Mouse (Mus musculus) thymus, postnatal 14 days (tissue): ENCODE results near the gene Nucks1.
A peak's percentile ranks its signal among the peaks of the same experiment; 100 is the strongest.

Experiments
- DNase-seq: peaks from one replicate; pipeline ENCODE4 v3.0.0; 2021

Nucks1 gene

DNA sequence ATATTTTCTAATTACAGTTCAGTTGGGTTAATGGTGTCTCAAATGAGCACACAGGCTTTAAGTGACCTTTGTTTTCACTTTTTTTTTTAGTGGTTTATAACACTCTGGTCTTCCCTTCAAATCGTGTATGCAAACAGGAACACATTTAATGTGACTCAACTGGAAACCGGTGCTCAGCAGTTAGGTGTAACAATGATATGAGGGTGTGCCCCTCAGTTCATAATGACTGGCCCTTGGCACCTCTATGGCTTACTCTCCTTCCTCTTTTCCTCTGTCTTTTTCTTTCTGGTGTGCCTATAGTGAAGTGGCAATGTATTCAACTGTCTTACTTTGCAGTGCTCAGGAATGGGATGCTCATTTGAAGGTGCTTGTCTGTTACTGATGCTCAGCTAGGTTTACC is 23.1 kb downstream of the Nucks1 start:
- no peak for DNase-seq

DNA sequence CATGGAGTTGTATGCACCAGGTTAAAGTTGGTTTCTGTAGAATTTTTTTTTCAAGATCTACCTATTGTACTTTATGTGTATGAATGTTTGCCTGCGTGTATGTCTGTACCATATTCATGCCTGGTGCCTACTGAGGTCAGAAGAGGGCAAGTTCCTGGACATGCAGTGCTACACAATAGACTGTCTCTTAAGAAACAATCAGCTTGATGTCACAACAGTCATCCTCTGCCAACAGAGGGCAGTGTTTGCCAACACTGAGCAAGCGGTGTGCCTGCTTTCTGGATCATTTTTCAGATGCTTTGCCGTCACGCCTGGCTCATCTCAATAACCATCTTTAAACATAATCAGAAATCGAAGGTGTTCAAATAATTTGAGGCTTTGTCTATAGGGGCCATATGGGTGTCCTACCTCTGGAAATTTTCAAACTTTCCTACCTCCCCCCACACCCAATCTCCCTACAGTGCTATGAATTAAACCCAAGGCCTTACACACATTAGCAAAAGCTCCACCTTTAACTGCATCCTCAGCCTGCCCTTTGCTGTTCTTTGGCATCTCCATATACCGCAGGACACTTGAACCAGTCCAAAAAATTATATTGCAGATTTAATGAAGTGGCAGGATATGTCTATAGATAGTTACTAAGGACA is 27.4 kb downstream of the Nucks1 start:
- peak; percentile 71 for DNase-seq

GRCm38 (mm10) chr1:131938811-131939210 is 28.5 kb downstream of the Nucks1 start:
- no peak for DNase-seq

- DNase-seq = no peak
Measured at GRCm38 (mm10) chr1:131940711-131941244, 30.4 kb downstream of the Nucks1 start.

- no peak for DNase-seq
Measured at GRCm38 (mm10) chr1:131941501-131941900, 31.2 kb downstream of the Nucks1 start.

- DNase-seq = no peak
Measured at GRCm38 (mm10) chr1:131942621-131943590, 32.6 kb downstream of the Nucks1 start.

DNA sequence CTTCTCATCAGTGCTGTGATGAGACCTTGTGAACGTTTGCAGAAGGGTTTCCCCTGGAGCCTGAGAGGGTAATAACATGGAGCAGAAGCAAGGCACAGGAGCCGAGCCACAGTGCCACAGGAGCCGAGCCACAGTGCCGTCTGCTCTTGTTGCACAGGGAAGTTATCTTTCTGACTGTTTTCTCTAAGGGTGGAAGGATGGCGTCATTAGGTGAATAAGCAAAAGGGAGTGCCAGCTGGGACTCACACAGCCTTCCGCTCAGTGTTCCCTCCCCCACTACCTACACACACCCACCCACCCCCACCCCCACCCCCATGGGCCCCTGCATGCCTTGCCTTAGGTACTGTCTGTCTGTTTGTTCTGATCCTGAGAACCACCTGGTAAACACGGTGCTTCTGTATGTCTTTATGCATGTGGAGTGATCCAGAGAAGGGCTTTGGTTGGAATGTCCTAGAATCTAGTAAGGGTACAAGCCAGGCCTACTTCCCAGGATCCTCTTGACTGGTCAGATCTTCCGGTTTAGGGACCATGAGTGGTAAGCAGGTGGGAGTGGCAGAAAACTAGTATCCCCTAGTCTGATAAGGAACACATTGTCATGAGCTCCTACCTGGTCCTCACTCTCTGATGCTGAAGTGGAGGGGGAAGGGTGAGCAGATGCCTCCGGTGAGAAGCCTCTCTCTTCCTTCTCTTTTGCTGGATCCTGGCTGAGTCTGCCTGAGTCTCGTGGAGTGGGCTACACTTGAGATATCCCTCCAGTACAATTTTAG is 35.5 kb downstream of the Nucks1 start:
- DNase-seq = no peak

- DNase-seq = no peak
Measured at GRCm38 (mm10) chr1:131946462-131947215, 36.3 kb downstream of the Nucks1 start.

GRCm38 (mm10) chr1:131947997-131948525 is 37.7 kb downstream of the Nucks1 start:
- no peak for DNase-seq

DNA sequence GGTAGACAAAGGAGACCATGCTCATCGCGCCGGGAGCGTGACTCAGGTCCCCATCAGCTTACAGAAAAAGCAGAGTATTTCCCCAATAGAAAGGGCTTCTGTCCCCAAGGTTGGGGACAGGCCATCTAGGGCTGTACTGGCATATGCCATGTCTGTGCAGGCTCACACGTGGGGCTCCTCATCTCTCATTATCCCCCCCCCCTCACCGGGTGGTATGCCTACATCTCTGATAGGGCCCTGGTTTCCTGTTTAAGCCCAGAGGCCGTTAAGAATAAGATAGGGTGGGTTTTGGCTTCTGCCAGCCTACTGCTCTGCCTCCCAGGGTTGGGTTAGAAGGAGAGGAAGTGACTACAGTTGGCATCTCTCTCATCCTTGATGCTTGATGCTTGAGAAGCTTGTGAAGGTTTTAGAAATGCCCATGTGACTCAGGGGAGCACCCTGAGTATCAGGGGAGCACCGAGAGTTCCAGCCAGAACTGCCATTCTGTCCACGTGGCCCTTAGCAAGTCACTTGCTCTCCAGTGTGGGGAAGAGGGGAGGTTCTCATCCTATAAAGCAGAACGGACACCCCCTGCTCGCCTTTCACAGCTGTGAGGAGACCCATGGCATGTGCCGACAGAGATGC is 44.0 kb downstream of the Nucks1 start:
- peak; percentile 43 for DNase-seq

DNA sequence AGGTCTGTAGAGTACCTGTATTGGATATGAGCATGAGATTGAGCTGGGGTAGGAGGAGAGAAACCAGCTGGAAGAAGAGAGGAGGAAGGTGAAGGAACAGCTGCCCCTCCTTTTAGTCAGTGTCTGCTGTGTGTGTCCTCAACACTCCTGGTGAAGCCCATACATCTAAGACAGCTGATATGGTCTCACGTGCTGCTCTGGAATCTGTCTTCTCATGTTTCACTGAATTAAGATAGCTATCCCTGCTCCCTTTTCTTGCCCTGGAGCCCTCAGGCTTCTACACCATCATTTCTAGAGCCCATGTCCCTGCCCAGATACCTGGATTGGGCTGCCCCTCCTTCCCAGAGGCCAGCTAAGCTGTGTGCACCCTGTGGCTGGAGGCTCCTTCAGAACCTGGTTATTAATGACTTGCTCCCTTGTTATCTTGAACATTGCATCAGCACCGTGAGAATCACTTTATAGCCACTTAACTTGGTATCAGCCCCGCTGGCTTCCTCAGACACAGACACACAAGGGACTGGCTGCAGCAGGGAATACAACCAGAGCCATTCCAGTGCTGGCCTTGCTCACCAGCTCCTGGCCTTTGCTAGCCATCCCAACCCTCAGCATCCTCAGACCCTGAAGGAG is 44.9 kb downstream of the Nucks1 start:
- no peak for DNase-seq

DNA sequence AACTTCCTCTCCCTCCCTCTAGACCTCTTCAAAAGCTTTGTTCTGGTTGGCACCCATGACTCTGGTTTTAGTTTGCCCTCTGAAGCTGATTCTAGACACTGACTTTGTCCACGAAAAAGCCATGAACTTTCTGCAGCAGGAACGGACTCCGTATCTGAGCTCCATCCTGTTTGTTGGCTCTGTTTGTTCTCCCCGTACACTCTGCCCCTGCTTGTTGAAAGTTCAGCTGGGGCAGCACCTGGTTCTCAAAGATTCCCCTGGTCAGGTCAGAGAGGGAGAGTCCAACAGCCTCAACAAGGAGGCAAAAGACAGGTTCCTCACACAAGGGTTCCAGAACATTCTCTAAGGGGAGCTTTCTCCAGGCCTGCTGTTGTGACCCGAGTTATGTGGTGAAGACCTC is 47.1 kb downstream of the Nucks1 start:
- DNase-seq = no peak

GRCm38 (mm10) chr1:131961004-131961403 is 50.7 kb downstream of the Nucks1 start:
- no peak for DNase-seq

DNA sequence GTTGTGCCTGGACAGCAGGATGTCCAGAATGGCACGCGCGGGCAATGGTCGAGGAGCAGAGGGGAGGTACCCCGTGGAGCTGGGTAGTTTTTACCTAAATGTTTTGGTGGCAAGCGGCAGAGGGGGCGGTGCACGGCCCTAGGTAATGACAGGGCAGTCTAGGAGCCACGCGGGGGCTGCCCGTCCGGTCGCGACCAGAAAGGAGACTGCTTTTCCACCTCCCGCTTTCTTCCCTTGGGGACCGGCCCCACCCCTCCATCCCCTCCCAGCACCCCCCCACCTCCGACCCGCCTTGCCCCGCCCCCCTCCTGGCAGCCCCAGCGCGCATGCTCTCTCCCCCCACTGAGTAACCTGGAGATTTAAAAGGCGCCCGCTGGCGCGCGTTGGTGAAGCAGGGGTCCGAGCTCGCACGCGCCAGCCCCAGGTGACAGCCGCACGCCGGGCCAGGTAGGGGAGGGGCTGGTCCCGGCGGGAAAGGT is 52.3 kb downstream of the Nucks1 start, which contains the start of gene Slc45a3:
Slc45a3 (plus strand) TSS at position 362 of the 479 bp plus-strand sequence.
- DNase-seq = peak; percentile 43

DNA sequence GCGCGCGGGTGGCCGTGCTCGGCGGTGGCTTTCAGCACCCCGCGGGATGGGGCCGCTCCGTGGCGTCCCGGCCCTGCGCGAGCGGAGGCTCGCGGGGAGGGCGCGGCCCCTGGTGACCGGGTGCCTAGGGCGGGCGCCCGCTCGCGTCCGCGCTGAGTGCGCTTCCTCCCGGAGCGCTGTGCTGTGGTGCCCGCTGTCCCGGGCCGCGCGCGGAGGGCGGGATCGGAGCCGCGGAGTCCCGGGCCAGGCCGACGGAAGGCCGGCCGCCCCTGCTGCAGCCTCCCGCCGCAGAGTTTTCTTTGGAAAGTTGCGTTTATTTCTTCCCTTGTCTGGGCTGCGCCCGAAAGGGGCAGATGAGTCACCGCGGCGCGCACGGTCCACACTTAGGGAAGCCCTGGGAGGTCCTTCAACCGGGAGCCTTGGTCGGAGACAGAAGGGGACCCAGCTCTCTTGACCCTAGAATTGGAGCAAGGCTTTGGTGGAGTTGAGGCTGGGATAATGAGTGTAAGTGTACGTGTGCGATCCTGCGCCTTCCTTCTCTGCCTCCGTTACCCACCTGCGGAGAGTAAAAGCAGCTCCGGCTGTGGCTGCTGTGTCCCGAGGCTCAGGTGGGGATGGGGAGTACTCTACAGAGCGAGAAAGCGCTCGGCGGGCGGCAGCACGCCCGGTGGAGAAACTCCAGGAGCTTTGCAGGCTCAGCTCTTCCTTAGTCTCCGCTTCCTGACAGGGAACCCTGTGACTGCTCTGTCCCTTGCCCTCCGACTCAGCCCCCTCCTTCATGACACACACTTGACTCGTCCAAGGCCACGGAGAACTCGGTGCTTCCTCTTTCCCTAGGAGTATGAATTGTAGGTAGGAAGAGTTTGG is 53.0 kb downstream of the Nucks1 start:
- DNase-seq = peak; percentile 50

DNA sequence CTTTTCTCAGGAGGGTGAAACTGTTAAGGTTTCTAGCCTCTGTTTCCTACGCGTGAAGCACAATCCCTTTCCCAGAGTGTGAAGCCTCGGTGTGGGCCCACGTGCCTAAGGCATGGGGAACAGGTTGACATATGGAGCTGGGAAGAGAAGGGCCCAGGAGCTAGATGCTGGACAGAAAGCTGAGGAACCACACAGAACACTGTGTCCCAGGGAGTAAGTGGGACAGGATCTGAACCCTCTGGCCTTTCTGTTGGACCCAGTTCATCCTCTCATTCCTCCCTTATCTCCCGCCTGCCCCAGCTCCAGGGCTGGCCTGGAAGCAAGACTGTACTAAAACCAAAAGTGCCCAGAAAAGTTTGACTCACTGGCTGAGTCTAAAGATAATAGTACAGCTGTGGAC is 53.8 kb downstream of the Nucks1 start:
- DNase-seq = no peak

- DNase-seq = no peak
Measured at GRCm38 (mm10) chr1:131964580-131964979, 54.2 kb downstream of the Nucks1 start.

- DNase-seq = no peak
Measured at GRCm38 (mm10) chr1:131965818-131966217, 55.5 kb downstream of the Nucks1 start.

GRCm38 (mm10) chr1:131967336-131967735 is 57.0 kb downstream of the Nucks1 start:
- peak; percentile 41 for DNase-seq

DNA sequence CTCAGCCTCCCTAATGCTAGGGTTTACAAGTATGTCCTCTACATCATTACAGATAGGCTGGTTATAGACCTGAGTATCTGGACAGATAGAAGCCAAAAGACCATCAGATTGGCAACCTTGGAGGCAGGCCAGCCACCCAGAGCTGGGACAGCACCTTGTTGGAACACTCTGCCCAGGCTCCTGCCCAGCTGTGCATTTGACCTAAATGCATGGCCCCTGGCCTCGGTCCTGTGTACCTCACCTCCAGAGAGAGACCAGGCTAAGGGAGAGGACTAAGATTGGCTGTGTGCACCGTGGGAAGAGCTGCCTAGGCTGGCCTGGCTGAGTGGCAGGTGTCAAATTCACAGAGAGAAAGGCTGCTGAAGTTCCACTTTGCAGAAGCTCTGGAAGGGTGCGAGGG is 58.2 kb downstream of the Nucks1 start:
- no peak for DNase-seq
